Mouse (Mus musculus): ENCODE data around the gene Dync1h1. TPM values are rescaled to one million over a fixed set of nuclear protein-coding genes. Genes with fewer than 3 reads are reported as not detected.
A peak's percentile ranks its signal among the peaks of the same experiment; 100 is the strongest.

The Dync1h1 gene
- 109 and 127 TPM in 2 replicates for total RNA-seq (2017)

GRCm38 (mm10) chr12:110601241-110602218 lies at the start of gene Dync1h1:
Dync1h1 (plus strand) TSS chr12:110601452.
- ATAC-seq (replicated peaks; ENCODE audit: low read depth, poor library complexity, severe bottlenecking) = peak; percentile 84

- ATAC-seq (replicated peaks; ENCODE audit: low read depth, poor library complexity, severe bottlenecking) = no peak
Measured at GRCm38 (mm10) chr12:110552113-110552512, 49.1 kb upstream of the Dync1h1 start.

- ATAC-seq (replicated peaks; ENCODE audit: low read depth, poor library complexity, severe bottlenecking) = no peak
Measured at GRCm38 (mm10) chr12:110553362-110553761, 47.9 kb upstream of the Dync1h1 start.

- no peak for ATAC-seq (replicated peaks; ENCODE audit: low read depth, poor library complexity, severe bottlenecking)
Measured at GRCm38 (mm10) chr12:110555536-110556240, 45.6 kb upstream of the Dync1h1 start.

GRCm38 (mm10) chr12:110556861-110557628 lies 44.2 kb upstream of the Dync1h1 start:
- ATAC-seq (replicated peaks; ENCODE audit: low read depth, poor library complexity, severe bottlenecking) = no peak

- ATAC-seq (replicated peaks; ENCODE audit: low read depth, poor library complexity, severe bottlenecking) = no peak
Measured at GRCm38 (mm10) chr12:110558175-110558574, 43.1 kb upstream of the Dync1h1 start.

GRCm38 (mm10) chr12:110563383-110563782 lies 37.9 kb upstream of the Dync1h1 start:
- ATAC-seq (replicated peaks; ENCODE audit: low read depth, poor library complexity, severe bottlenecking) = no peak

- ATAC-seq (replicated peaks; ENCODE audit: low read depth, poor library complexity, severe bottlenecking) = no peak
Measured at GRCm38 (mm10) chr12:110564848-110565247, 36.4 kb upstream of the Dync1h1 start.

GRCm38 (mm10) chr12:110566366-110566765 lies 34.9 kb upstream of the Dync1h1 start:
- no peak for ATAC-seq (replicated peaks; ENCODE audit: low read depth, poor library complexity, severe bottlenecking)

- no peak for ATAC-seq (replicated peaks; ENCODE audit: low read depth, poor library complexity, severe bottlenecking)
Measured at GRCm38 (mm10) chr12:110571050-110571449, 30.2 kb upstream of the Dync1h1 start.

GRCm38 (mm10) chr12:110572351-110572750 lies 28.9 kb upstream of the Dync1h1 start:
- no peak for ATAC-seq (replicated peaks; ENCODE audit: low read depth, poor library complexity, severe bottlenecking)

- ATAC-seq (replicated peaks; ENCODE audit: low read depth, poor library complexity, severe bottlenecking) = 0 out of 2 replicates have a peak, but pooled peaks have one; percentile 57
Measured at GRCm38 (mm10) chr12:110573635-110574034, 27.6 kb upstream of the Dync1h1 start.

- no peak for ATAC-seq (replicated peaks; ENCODE audit: low read depth, poor library complexity, severe bottlenecking)
Measured at GRCm38 (mm10) chr12:110575926-110576325, 25.3 kb upstream of the Dync1h1 start.

- no peak for ATAC-seq (replicated peaks; ENCODE audit: low read depth, poor library complexity, severe bottlenecking)
Measured at GRCm38 (mm10) chr12:110578333-110578732, 22.9 kb upstream of the Dync1h1 start.

GRCm38 (mm10) chr12:110588622-110589021 lies 12.6 kb upstream of the Dync1h1 start:
- no peak for ATAC-seq (replicated peaks; ENCODE audit: low read depth, poor library complexity, severe bottlenecking)

GRCm38 (mm10) chr12:110590804-110591259 lies 10.4 kb upstream of the Dync1h1 start:
- peak; percentile 9 for ATAC-seq (replicated peaks; ENCODE audit: low read depth, poor library complexity, severe bottlenecking)

- ATAC-seq (replicated peaks; ENCODE audit: low read depth, poor library complexity, severe bottlenecking) = peak; percentile 89
Measured at GRCm38 (mm10) chr12:110591260-110591883, 9.9 kb upstream of the Dync1h1 start.

GRCm38 (mm10) chr12:110598527-110598926 lies 2.7 kb upstream of the Dync1h1 start:
- peak; percentile 48 for ATAC-seq (replicated peaks; ENCODE audit: low read depth, poor library complexity, severe bottlenecking)

- ATAC-seq (replicated peaks; ENCODE audit: low read depth, poor library complexity, severe bottlenecking) = no peak
Measured at GRCm38 (mm10) chr12:110599791-110600190, 1.5 kb upstream of the Dync1h1 start.
